Mouse (Mus musculus) forebrain, embryonic 10.5 days (tissue): Measurements from ENCODE around the gene Arhgap24. TPM values are rescaled to one million over a fixed set of nuclear protein-coding genes. Genes with fewer than 3 reads are reported as not detected.

Experiments used
- DNase-seq: peaks from one replicate; pipeline ENCODE4 v3.0.0-alpha.2; 2017; ENCODE audit warnings: low spot score; ENCODE audit errors: extremely low spot score
- H3K27ac ChIP-seq: fragments of 300-500 bp; sonication (generic); 2 replicates; pipeline ENCODE4 v1.5.1; 2016; ENCODE audit warnings: mild to moderate bottlenecking
- H3K27me3 ChIP-seq: fragments of 300-500 bp; sonication (generic); 2 replicates; pipeline ENCODE4 v1.6.1; 2016; ENCODE audit warnings: mild to moderate bottlenecking; ENCODE audit not compliant: poor library complexity, severe bottlenecking
- H3K36me3 ChIP-seq: fragments of 300-500 bp; sonication (generic); replicated peaks from 2 replicates; pipeline ENCODE4 v1.6.1; 2016; ENCODE audit warnings: mild to moderate bottlenecking, moderate library complexity
- H3K4me1 ChIP-seq: fragments of 300-500 bp; sonication (generic); 2 replicates; pipeline ENCODE4 v1.6.1; 2016
- H3K4me3 ChIP-seq: fragments of 300-500 bp; sonication (generic); 2 replicates; pipeline ENCODE4 v1.5.1; 2016; ENCODE audit warnings: mild to moderate bottlenecking, moderate library complexity
- H3K9me3 ChIP-seq: fragments of 300-500 bp; sonication (generic); 2 replicates; pipeline ENCODE4 v1.6.1; 2016; ENCODE audit warnings: mild to moderate bottlenecking, moderate library complexity
- WGBS: fragments of 180-500 bp; shearing (Covaris S2); methylation state at CpG from one replicate; pipeline ENCODE4 v1.1.7; 2016; 5-methylcytosine and 5-hydroxymethylcytosine counted together
- polyA plus RNA-seq: library from polyadenylated mRNA; unstranded; fragments of >200 nt; fragmentation: Nextera tagmentation; extraction: Ambion mirVana; gene quantifications from 2 replicates; pipeline ENCODE4 v1.2.1, GENCODE M21; 2016

Arhgap24 gene
- polyA plus RNA-seq, 1 experiment from 2014 or later = 2.5 TPM

GRCm38 (mm10) chr5:102468292-102468691, 12.9 kb upstream of the Arhgap24 start:
- H3K4me3 ChIP-seq = no peak overlapping the region
- H3K27me3 ChIP-seq = no peaks in the 10 kb centered on the region
- H3K9me3 ChIP-seq = no peaks in the 10 kb centered on the region
- 92% methylated on average over 3 of the region's 3 CpGs for whole genome bisulfite sequencing
- no peak for DNase-seq
- no peaks in the 10 kb centered on the region for H3K36me3 ChIP-seq
- no peaks in the 10 kb centered on the region for H3K4me1 ChIP-seq
- H3K27ac ChIP-seq = no peak overlapping the region

- Histone ChIP-seq H3K4me3 (no peak overlapping the region), H3K27ac (no peak overlapping the region), H3K36me3 (no peaks in the 10 kb centered on the region), H3K9me3 (no peaks in the 10 kb centered on the region), H3K4me1 (no peaks in the 10 kb centered on the region), H3K27me3 (no peaks in the 10 kb centered on the region)
- 93% methylated on average over 2 of the region's 2 CpGs for WGBS
- DNase-seq = no peak
These were observed 10.9 kb upstream of the Arhgap24 start for GRCm38 (mm10) chr5:102470284-102470683.

- no peaks in the 10 kb centered on the region for H3K9me3 ChIP-seq
- H3K36me3 ChIP-seq = no peaks in the 10 kb centered on the region
- no peak for DNase-seq
- WGBS = 2% methylated on average over 2 of the region's 2 CpGs
- peaks cover 37% of the 10 kb centered on the region for H3K4me1 ChIP-seq
- no peak overlapping the region for H3K4me3 ChIP-seq
- H3K27ac ChIP-seq = no peak overlapping the region
- H3K27me3 ChIP-seq = peaks cover 27% of the 10 kb centered on the region
These were observed 3.1 kb upstream of the Arhgap24 start for GRCm38 (mm10) chr5:102478076-102478475.

DNA sequence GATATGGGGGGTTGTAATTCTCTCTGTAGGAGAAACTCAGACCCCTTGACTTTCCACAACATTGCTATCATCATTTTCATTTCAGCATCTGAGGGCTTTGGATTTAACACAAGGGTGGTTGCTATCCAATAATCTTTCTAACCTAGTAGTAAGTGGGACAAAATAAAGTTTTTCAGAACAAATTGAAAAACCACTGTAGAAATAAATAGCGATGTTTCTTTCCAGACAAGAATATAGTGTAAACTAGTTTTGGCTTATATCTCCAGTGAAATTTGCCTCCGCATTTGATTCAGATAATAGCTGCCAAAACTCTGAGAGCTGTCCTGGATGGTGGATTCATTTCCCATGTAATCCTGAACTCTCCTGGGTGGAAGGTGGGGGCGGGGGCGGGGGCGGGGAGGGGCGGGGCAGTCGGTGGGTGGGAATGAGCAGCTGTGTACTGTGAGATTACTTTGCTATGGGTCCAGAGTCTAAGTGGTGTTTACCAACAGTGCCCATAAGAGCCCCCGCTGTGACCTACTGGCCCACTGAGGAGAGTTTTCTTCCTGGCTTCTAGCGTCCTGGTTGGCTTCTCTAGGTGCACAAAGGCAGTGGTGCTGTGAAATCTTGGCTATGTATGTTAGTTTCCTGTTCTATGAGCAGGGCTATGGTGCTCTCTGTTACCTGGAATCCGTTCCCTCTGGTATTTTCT, 2.2 kb downstream of the Arhgap24 start:
- 37% methylated on average over 10 of the region's 10 CpGs for WGBS
- no peak for DNase-seq
- no peak overlapping the region for H3K4me3 ChIP-seq
- no peaks in the 10 kb centered on the region for H3K9me3 ChIP-seq
- H3K36me3 ChIP-seq = no peaks in the 10 kb centered on the region
- H3K4me1 ChIP-seq = peaks cover 36% of the 10 kb centered on the region
- peaks cover 31% of the 10 kb centered on the region for H3K27me3 ChIP-seq
- no peak overlapping the region for H3K27ac ChIP-seq

- 85% methylated on average over 5 of the region's 5 CpGs for WGBS
- no peak for DNase-seq
- Histone ChIP-seq H3K27ac (no peak overlapping the region), H3K4me1 (peaks cover 4% of the 10 kb centered on the region; the same call in 1 of the 2 replicates), H3K27me3 (no peaks in the 10 kb centered on the region), H3K36me3 (no peaks in the 10 kb centered on the region), H3K9me3 (no peaks in the 10 kb centered on the region), H3K4me3 (no peak overlapping the region)
These were observed 10.4 kb downstream of the Arhgap24 start for GRCm38 (mm10) chr5:102491554-102491953.

DNA sequence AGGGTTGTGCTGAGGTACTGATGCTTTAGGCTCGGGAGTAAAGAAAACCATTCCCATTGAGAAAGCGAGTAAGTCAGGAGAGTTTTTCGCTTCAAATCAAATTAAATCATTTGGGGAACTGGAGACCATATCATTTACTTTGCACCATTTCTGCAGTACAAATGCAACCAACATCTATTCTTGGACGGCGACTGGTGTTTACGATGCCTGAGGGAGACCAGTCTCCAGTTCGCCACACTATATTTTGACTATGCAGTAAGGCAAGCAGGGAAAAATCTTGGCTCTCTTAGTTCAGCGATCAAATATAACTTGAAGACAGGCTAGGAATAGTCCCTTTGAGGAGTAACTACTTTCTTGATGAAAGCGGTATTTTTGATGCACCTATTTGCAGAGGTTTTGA, 11.0 kb downstream of the Arhgap24 start:
- WGBS = 92% methylated on average over 9 of the region's 9 CpGs
- DNase-seq = no peak
- H3K36me3 ChIP-seq = no peaks in the 10 kb centered on the region
- no peaks in the 10 kb centered on the region for H3K9me3 ChIP-seq
- H3K27ac ChIP-seq = no peak overlapping the region
- H3K4me3 ChIP-seq = no peak overlapping the region
- H3K4me1 ChIP-seq = peaks cover 4% of the 10 kb centered on the region; the same call in 1 of the 2 replicates
- no peaks in the 10 kb centered on the region for H3K27me3 ChIP-seq

GRCm38 (mm10) chr5:102494827-102495226, 13.6 kb downstream of the Arhgap24 start:
- whole genome bisulfite sequencing = 56% methylated on average over 6 of the region's 6 CpGs
- Histone ChIP-seq H3K27me3 (no peaks in the 10 kb centered on the region), H3K4me1 (peaks cover 4% of the 10 kb centered on the region; the same call in 1 of the 2 replicates), H3K9me3 (no peaks in the 10 kb centered on the region), H3K36me3 (no peaks in the 10 kb centered on the region), H3K27ac (no peak overlapping the region), H3K4me3 (no peak overlapping the region)
- DNase-seq = no peak

- H3K4me1 ChIP-seq = peaks cover 4% of the 10 kb centered on the region; the same call in 1 of the 2 replicates
- no peaks in the 10 kb centered on the region for H3K27me3 ChIP-seq
- no peaks in the 10 kb centered on the region for H3K9me3 ChIP-seq
- 84% methylated on average over 3 of the region's 3 CpGs for WGBS
- no peaks in the 10 kb centered on the region for H3K36me3 ChIP-seq
- DNase-seq = no peak
- no peak overlapping the region for H3K27ac ChIP-seq
- no peak overlapping the region for H3K4me3 ChIP-seq
These were observed 16.0 kb downstream of the Arhgap24 start for GRCm38 (mm10) chr5:102497205-102497604.

GRCm38 (mm10) chr5:102498747-102499146, 17.6 kb downstream of the Arhgap24 start:
- 89% methylated on average over 5 of the region's 5 CpGs for WGBS
- H3K27ac ChIP-seq = no peak overlapping the region
- no peaks in the 10 kb centered on the region for H3K27me3 ChIP-seq
- no peaks in the 10 kb centered on the region for H3K36me3 ChIP-seq
- H3K4me1 ChIP-seq = peaks cover 4% of the 10 kb centered on the region; the same call in 1 of the 2 replicates
- no peaks in the 10 kb centered on the region for H3K9me3 ChIP-seq
- no peak overlapping the region for H3K4me3 ChIP-seq
- DNase-seq = no peak

DNA sequence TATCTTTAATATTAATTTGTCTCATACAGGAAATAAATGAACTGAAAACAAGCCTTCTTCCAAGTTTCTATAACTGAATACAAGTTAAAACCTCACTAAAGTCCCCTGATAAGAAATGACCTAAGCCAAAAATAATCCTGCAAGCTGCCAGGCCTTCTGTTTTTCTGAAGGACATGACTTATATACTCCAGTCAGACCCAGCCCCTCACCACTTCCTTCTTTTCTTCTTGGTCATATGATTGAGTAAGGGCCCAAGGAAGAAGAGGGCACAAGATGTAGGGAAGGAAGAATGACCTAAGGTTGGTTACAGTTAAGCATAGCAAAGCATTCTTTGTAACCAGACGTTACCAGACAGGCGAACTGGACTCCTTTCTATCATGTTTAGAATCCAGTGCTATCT, 21.1 kb downstream of the Arhgap24 start:
- H3K4me1 ChIP-seq = no peaks in the 10 kb centered on the region
- no peak overlapping the region for H3K4me3 ChIP-seq
- DNase-seq = no peak
- H3K27ac ChIP-seq = no peak overlapping the region
- H3K9me3 ChIP-seq = no peaks in the 10 kb centered on the region
- WGBS = 82% methylated on average over 2 of the region's 2 CpGs
- H3K36me3 ChIP-seq = no peaks in the 10 kb centered on the region
- no peaks in the 10 kb centered on the region for H3K27me3 ChIP-seq

GRCm38 (mm10) chr5:102503066-102503465, 21.9 kb downstream of the Arhgap24 start:
- 84% methylated on average over 3 of the region's 3 CpGs for WGBS
- Histone ChIP-seq H3K4me3 (no peak overlapping the region), H3K36me3 (no peaks in the 10 kb centered on the region), H3K9me3 (no peaks in the 10 kb centered on the region), H3K27ac (no peak overlapping the region), H3K4me1 (no peaks in the 10 kb centered on the region), H3K27me3 (no peaks in the 10 kb centered on the region)
- DNase-seq = no peak

DNA sequence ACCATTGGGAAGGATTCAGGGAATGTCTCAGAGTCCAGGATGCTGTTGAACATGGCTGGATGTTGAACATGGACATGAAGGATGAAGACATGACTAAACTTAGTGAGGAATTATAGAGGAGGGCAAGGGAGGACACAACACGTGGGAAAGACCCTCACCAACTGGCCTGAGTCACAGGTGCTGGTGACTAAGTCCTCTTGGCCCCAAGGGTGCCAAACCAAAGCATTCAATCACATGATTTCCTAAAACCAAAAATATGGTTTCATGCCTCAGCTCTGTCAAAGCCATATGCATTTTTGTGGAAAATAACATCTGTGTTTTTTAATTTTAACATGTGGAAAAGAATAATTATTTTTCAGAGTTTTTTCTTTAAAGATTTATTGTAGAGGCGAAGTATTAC, 22.7 kb downstream of the Arhgap24 start:
- Histone ChIP-seq H3K36me3 (no peaks in the 10 kb centered on the region), H3K4me1 (no peaks in the 10 kb centered on the region), H3K9me3 (no peaks in the 10 kb centered on the region), H3K4me3 (no peak overlapping the region), H3K27ac (no peak overlapping the region), H3K27me3 (no peaks in the 10 kb centered on the region)
- DNase-seq = no peak
- WGBS = 78% methylated on average over 2 of the region's 2 CpGs

DNA sequence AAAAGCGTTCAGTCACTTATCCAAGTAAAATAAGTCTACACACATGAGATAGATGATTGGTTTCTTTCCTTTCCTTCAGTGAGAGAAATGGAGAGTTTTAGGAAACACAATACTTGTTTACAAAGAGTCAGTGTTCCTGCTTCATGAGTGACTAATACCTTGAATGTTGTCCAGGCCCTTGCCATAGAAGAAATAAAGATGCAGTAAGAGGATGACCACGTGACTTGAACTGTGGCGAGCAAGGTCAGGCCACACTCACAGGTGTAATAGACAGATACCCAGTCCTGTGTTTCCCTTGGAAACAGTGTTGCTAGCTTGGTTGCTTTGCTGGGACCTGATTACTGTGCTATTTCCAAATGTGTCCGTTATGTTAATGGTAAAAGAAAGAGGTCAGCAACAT, 23.4 kb downstream of the Arhgap24 start:
- no peak for DNase-seq
- no peaks in the 10 kb centered on the region for H3K4me1 ChIP-seq
- no peak overlapping the region for H3K27ac ChIP-seq
- H3K36me3 ChIP-seq = no peaks in the 10 kb centered on the region
- H3K9me3 ChIP-seq = no peaks in the 10 kb centered on the region
- 94% methylated on average over 4 of the region's 4 CpGs for WGBS
- no peak overlapping the region for H3K4me3 ChIP-seq
- H3K27me3 ChIP-seq = no peaks in the 10 kb centered on the region
